17 mouse cellular contexts compared by ENCODE assay signal in the genomic region with DNA sequence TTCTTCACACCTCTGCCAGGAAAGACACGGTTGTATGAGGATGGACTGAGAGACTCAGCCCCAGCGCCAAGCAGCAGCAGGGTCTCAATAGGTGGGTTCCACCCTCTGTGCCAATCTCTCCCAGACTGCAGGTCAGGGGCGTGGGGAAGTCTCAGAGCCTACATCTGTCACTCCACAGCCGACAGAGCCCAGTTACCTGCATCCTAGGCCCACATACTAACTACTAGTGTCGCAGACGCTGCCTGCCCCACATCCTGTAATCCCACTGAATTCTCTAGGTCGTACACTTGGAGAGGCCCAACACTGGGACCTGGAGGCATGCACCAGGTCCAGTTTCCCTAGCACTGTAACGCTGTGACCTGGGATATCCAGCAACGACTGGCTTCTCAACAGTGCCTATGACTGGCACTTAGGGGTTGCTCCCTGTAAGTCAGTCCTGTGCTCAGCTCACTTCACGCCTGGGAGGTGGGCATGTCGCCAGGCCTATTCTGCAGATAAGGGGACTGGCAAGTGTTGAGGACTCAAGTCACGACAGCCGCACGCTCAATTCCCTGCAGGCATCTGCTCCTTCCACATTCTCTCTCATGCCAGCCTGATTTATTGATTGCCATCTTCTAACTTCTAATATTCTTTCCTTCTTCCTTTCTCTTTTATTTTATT. TPM values are rescaled to one million over a fixed set of nuclear protein-coding genes. Genes with fewer than 3 reads are reported as not detected.
DNase-seq lines count a peak whose midpoint lies in the region; ATAC-seq and TF ChIP-seq lines count a peak whose summit lies in the region.
"Had no signal": no experiment of that assay in that cellular context is flagged by ENCODE, and none has a peak within 500 bp of the region (broad histone marks: within the 10 kb centered on the region; RNA-seq: fewer than 3 reads in every experiment).

No protein-coding gene starts in this region.

- peaks cover 21% of the 10 kb centered on the region for H3K4me1 ChIP-seq in heart, postnatal 0 days (ENCODE audit: control insufficient read depth, insufficient read depth)
- H3K4me1 ChIP-seq: embryonic facial prominence, embryonic 13.5 days had no signal

- H3K27me3 ChIP-seq in heart, postnatal 0 days (ENCODE audit: control insufficient read depth, insufficient read depth, low read length) = peaks cover 27% of the 10 kb centered on the region
- H3K27me3 ChIP-seq: intestine, embryonic 15.5 days; lung, embryonic 15.5 days had no signal

- no peak for TF ChIP-seq CTCF in gastrocnemius, adult 2 months (IDR thresholded peaks at IDR 0.05)
- TF ChIP-seq CTCF in heart, postnatal 0 days (IDR thresholded peaks at IDR 0.05; ENCODE audit: low read depth) = no peak

- H3K9ac ChIP-seq in heart, postnatal 0 days (replicated peaks; ENCODE audit: low read depth, low read length) = no peak overlapping the region
- H3K9ac ChIP-seq: embryonic facial prominence, embryonic 13.5 days; heart, embryonic 13.5 days; intestine, embryonic 15.5 days; lung, embryonic 15.5 days had no signal

- peak overlapping the region; percentile 10; the same call in 1 of the 2 replicates for H3K27ac ChIP-seq in gastrocnemius, adult 2 months
- H3K27ac ChIP-seq in heart, postnatal 0 days (ENCODE audit: low read depth) = no peak overlapping the region
- H3K27ac ChIP-seq: embryonic facial prominence, embryonic 13.5 days; heart, embryonic 13.5 days; intestine, embryonic 15.5 days; lung, embryonic 15.5 days; midbrain, embryonic 10.5 days had no signal

- no peaks in the 10 kb centered on the region for H3K36me3 ChIP-seq in heart, postnatal 0 days (replicated peaks; ENCODE audit: control insufficient read depth, insufficient read depth, low read length)
- H3K36me3 ChIP-seq: embryonic facial prominence, embryonic 13.5 days; heart, embryonic 13.5 days; intestine, embryonic 15.5 days; lung, embryonic 15.5 days; midbrain, embryonic 10.5 days had no signal

- H3K9me3 ChIP-seq in heart, postnatal 0 days (replicated peaks; ENCODE audit: control insufficient read depth, low read length) = no peaks in the 10 kb centered on the region
- H3K9me3 ChIP-seq: embryonic facial prominence, embryonic 13.5 days; heart, embryonic 13.5 days; intestine, embryonic 15.5 days; lung, embryonic 15.5 days; midbrain, embryonic 10.5 days had no signal

- ATAC-seq in heart, postnatal 0 days (ENCODE audit: insufficient read depth, low read depth) = peak; percentile 35; the same call in 1 of the 2 replicates
- ATAC-seq: intestine, embryonic 15.5 days; Patski had no signal

- peak; percentile 42 for DNase-seq in adrenal gland, postnatal 10 days
- DNase-seq in adrenal gland, adult 2 months = no peak
- DNase-seq in gastrocnemius, adult 2 months = peak; percentile 52
- DNase-seq in gastrocnemius, postnatal 4 days (ENCODE audit: low spot score in 2 of 2) = no peak
- DNase-seq in left cerebral cortex, postnatal 4 days = peak; percentile 74
- DNase-seq in left cerebral cortex, adult 9 months (ENCODE audit: low spot score in 2 of 2) = no peak
- no peak for DNase-seq in heart, postnatal 0 days (ENCODE audit: low spot score)
- no peak for DNase-seq in spleen, postnatal 14 days (ENCODE audit: low spot score in 2 of 2)
- DNase-seq: liver had no signal

- H3K4me2 ChIP-seq in heart, postnatal 0 days (ENCODE audit: low read depth, low read length) = no peak overlapping the region
- H3K4me2 ChIP-seq: embryonic facial prominence, embryonic 13.5 days; heart, embryonic 13.5 days; intestine, embryonic 15.5 days; lung, embryonic 15.5 days had no signal

- intact Hi-C loops in gastrocnemius, adult 2 months (cut with DNase I) = no loop called here
- intact Hi-C loops in left cerebral cortex, postnatal 4 days (cut with DNase I) = no loop called here

- no peak for TF ChIP-seq EP300 in heart, postnatal 0 days (IDR thresholded peaks at IDR 0.05; ENCODE audit: low read depth)

- 46% methylated on average over 14 of the region's 14 CpGs for WGBS in heart, postnatal 0 days

- H3K4me3 ChIP-seq in gastrocnemius, adult 2 months = no peak overlapping the region
- H3K4me3 ChIP-seq in heart, postnatal 0 days (ENCODE audit: low read depth, low read length) = no peak overlapping the region
- H3K4me3 ChIP-seq: embryonic facial prominence, embryonic 13.5 days; heart, embryonic 13.5 days; intestine, embryonic 15.5 days; layer of hippocampus, adult 2 months; lung, embryonic 15.5 days; midbrain, embryonic 10.5 days had no signal

RNA-seq across cellular contexts. Expression of a gene that starts 34.8 kb away (rescaled TPM):
- 10 to 100 TPM; 13.9 to 14.6 TPM for total RNA-seq in adrenal gland, postnatal 10 days (2021)
- total RNA-seq in adrenal gland, adult 2 months (2021) = 10 to 100 TPM; 21.6 to 25.3 TPM
- 71.2 and 81.0 TPM in 2 replicates for polyA plus RNA-seq in adrenal gland, adult 2 months (2012; rRNA removed)
- 10 to 100 TPM; 47.8 to 69.3 TPM for total RNA-seq in gastrocnemius, adult 2 months (2021)
- 10 to 100 TPM; 28.6 to 32.5 TPM for total RNA-seq in gastrocnemius, postnatal 4 days (2021)
- 1 to 10 TPM; 1.8 to 2.6 TPM for total RNA-seq in left cerebral cortex, postnatal 4 days (2021)
- total RNA-seq in heart, postnatal 0 days (2014; rRNA removed; ENCODE audit: low replicate concordance) = 5.2 and 6.4 TPM in 2 replicates
- 0.98 and 1.2 TPM in 2 replicates for polyA plus RNA-seq in heart, postnatal 0 days (2015; fragmentation: Nextera tagmentation; extraction: Ambion mirVana)
- total RNA-seq: common myeloid progenitor, adult 5-6 weeks had no signal

RNA-seq across cellular contexts. Expression of a gene that starts 49.4 kb away (rescaled TPM):
- total RNA-seq in adrenal gland, postnatal 10 days (2021) = 10 to 100 TPM; 17.5 to 17.6 TPM
- total RNA-seq in adrenal gland, adult 2 months (2021) = 10 to 100 TPM; 22.9 to 23.0 TPM
- polyA plus RNA-seq in adrenal gland, adult 2 months (2012; rRNA removed) = 34.6 and 49.7 TPM in 2 replicates
- total RNA-seq in gastrocnemius, adult 2 months (2021) = 1 to 10 TPM; 5.2 to 7.1 TPM
- total RNA-seq in gastrocnemius, postnatal 4 days (2021) = 1 to 10 TPM; 8.0 to 9.1 TPM
- 10 to 100 TPM in 1 of 2 experiments, 1 to 10 TPM in 1; 9.9 to 10.2 TPM for total RNA-seq in left cerebral cortex, postnatal 4 days (2021)
- 5.4 and 7.8 TPM in 2 replicates for total RNA-seq in heart, postnatal 0 days (2014; rRNA removed; ENCODE audit: low replicate concordance)
- 2.1 and 2.4 TPM in 2 replicates for polyA plus RNA-seq in heart, postnatal 0 days (2015; fragmentation: Nextera tagmentation; extraction: Ambion mirVana)
- polyA plus RNA-seq: Patski had no signal

Comparison
In these comparisons a context has a peak if more than half of its experiments do, and no peak if none do; other contexts are left out.
1. DNase-seq: peak in adrenal gland, postnatal 10 days (single experiment), gastrocnemius, adult 2 months (single experiment) and left cerebral cortex, postnatal 4 days (single experiment); none in adrenal gland, adult 2 months (single experiment), gastrocnemius, postnatal 4 days (0 of 2), left cerebral cortex, adult 9 months (0 of 2), heart, postnatal 0 days (single experiment) and spleen, postnatal 14 days (0 of 2).